Mouse (Mus musculus): ENCODE measurements around the gene BC051142.

DNA sequence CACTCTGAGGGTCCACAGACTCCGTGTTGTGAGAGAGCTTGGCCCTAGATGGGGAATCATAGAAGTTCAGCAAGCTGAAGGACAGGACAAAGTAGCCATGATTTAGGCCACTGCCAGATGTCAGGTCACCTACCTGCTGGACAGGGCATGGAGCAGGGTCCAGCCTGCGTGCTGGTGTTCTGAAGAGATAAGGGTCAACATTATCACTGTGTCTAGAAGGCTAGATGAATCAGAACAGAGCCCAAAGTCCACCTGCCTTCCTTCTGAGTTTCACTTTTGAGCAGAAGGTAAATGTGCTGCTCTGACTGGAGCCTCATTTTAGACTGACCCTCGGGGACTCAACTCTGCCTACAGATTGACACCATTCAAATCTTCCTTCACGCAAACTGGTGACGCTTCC is 44.1 kb upstream of the BC051142 start, which contains the start of gene Btnl2:
- TF ChIP-seq CTCF (IDR thresholded peaks at IDR 0.05; ENCODE audit: borderline replicate concordance, control insufficient read depth, extremely low read depth, insufficient read depth, low read length, poor library complexity): no peak
- no peak for TF ChIP-seq POLR2A (IDR thresholded peaks at IDR 0.05; ENCODE audit: control insufficient read depth, extremely low read depth, insufficient read depth, low read length, poor library complexity)
